15 mouse cellular contexts compared by ENCODE assay signal in the genomic region with DNA sequence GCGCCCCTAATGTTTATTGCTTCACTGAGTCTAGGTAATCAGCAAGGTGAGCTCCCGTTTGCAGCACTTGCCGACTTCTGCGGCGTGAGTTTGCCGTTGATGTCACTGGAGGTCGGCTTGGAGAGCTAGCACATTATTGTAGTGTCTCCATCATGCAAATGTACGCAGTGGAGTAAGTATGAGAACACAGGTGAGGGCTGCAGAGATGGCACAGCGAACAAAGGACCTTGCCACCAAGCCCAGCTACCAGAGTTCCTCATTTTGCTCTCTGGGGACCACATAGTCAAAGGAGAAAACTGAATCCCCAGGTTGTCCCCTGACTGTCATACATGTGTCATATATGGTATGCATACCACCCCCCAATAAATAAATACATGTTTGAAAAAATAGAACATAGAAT.
"Had no signal": no experiment of that assay in that cellular context is flagged by ENCODE, and none has a peak within 500 bp of the region (broad histone marks: within the 10 kb centered on the region; RNA-seq: fewer than 3 reads in every experiment).

No protein-coding gene starts in this region.

- DNase-seq: lung, adult 18-20 months; lung, embryonic 14.5 days; lung, postnatal 10 days; lung, postnatal 4 days; midbrain, embryonic 14.5 days; right cerebral cortex, postnatal 14 days; thymus, adult 18-20 months; thymus, postnatal 14 days; thymus, postnatal 36 days had no signal

- H3K27me3 ChIP-seq: liver, embryonic 12.5 days; midbrain, embryonic 12.5 days; neural tube, embryonic 13.5 days; neural tube, embryonic 15.5 days had no signal

- H3K36me3 ChIP-seq: liver, embryonic 12.5 days; midbrain, embryonic 10.5 days; midbrain, embryonic 12.5 days; neural tube, embryonic 13.5 days; neural tube, embryonic 15.5 days had no signal

- ATAC-seq: liver, embryonic 12.5 days; midbrain, embryonic 16.5 days had no signal
